Mouse (Mus musculus): ENCODE results near the gene Washc4.

GRCm38 (mm10) chr10:83511304-83511703, 32.2 kb upstream of the Washc4 start:
- no peak for TF ChIP-seq CTCF (IDR thresholded peaks at IDR 0.05; ENCODE audit: insufficient read depth, low read depth, low read length)
- no peak for TF ChIP-seq POLR2A (IDR thresholded peaks at IDR 0.05; ENCODE audit: insufficient read depth, low read depth, low read length)
